Mouse (Mus musculus): Measurements from ENCODE around the gene BC017158. TPM values are rescaled to one million over a fixed set of nuclear protein-coding genes. Genes with fewer than 3 reads are reported as not detected.
"Not testable (repeated sequence)": the region's sequence is repeated elsewhere in the genome, so short reads cannot be mapped to it uniquely, and the experiment has no call there.

The BC017158 gene
- total RNA-seq (2021) = 10 to 100 TPM; 25.6 to 27.6 TPM
- long read RNA-seq, experiment 1, transcript BC017158-201 (13 exons, 2,627 nt) = major isoform, 21 of 41 reads
- long read RNA-seq, experiment 1, partial matches to known transcripts = 15 of 41 reads
- long read RNA-seq, experiment 1, other reads (novel, unspliced or antisense) = 5 of 41 reads
- long read RNA-seq, experiment 2, transcript BC017158-201 (13 exons, 2,627 nt) = major isoform, 14 of 21 reads
- long read RNA-seq, experiment 2, partial matches to known transcripts = 3 of 21 reads
- long read RNA-seq, experiment 2, other reads (novel, unspliced or antisense) = 4 of 21 reads

DNA sequence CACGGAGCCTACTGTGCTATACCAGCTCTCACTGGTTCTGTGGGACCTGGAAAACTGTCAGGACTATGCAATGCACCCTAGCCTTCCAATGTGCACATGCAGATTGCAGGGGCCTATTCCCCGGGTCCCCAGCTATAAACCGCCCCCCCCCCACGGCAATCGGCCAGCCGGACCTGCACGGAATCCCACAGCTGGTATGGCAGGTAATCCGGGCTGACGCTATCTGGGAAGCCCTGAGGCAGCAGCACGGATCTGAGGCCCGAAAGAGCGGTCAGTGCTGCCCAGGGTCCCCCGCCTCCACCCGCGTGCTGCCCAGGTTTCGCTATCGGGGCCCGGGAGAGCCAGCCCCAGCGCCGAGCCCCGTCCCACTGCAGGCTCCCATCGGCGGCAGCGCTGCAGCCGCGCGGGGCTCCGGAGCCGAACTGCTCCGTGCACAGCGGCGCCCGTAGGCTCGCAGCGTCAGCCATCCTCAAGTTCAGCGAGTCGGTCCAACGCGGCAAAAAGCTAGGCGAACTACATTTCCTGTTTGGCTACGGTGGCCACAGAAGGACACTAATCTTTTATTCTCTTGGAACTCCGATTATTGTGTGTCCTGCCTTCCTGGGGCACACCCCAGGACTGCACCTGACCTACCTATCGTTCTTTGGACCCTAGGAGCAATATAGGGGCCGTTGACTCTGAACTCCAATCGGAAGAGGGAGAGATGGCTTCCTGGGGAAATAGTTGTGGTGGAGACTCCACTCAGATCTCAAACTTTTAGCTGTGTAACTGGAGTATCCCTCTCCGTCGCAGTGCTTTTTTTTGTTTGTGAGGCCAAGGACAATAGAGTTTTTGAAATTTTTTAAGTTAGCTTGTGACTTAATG, at the start of gene BC017158:
TSS of gene BC017158 (minus strand) at position 554 of the 864 bp plus-strand sequence.
- DNase-seq (ENCODE audit: low spot score in 2 of 2) = peak; percentile 79 to 84

DNA sequence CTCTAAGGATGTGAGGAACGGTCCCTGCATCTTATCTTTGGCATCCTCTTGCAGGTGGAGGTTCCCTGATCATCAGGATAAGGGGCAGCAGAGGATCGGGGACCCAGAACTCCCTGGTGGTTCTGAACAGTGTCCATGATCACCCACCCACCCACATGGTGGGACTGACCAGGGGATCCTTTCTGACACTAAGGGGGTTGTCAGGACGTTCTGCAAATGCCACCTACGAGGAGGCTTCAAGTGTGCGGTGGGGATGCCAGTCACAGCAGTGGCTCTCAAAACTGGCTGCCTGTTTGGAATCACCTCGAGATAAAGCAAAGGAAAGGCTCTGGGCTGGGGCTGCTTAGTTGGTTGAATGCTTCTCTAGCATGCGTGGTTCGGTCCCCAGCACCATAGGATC, 49.0 kb upstream of the BC017158 start:
- no peak for DNase-seq (ENCODE audit: low spot score in 2 of 2)

DNA sequence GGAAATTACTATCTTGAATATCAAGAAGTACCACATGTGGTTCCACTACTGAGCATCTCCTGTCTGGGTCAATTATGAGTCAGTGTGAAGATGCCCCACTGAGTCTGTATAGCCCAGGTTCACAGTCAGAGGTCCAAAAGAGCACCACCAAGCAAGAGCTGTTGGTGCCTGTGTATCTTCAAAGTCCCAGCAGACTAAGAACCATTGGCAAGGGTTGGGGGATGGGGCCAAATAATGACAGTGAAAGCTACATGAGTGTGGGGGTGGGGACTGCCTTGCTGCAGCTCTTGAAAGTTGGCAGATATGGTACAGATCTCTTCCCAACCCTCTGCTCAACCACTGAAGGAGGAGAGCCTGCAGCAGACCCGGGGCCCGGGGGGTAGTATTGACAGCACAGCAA, 48.6 kb upstream of the BC017158 start:
- DNase-seq (ENCODE audit: low spot score in 2 of 2) = no peak

DNA sequence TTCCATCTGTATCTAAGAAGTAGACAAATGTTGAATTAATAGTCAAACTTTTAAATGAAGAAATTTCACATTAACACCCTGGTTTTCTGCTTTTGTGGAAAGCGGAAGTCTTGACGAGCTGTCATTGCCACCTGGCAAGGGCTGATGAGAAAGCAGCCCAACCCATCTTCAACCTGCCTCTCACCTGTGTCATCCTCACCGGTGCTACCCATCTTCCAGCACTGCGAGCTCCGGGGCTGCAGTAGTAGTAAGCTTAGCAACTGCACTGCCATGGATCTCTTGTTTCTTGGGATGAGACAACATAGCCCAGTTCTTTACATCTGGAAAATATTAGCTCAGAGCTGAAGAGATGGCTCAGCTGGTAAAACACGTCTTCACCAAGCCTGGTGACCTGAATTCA, 47.7 kb upstream of the BC017158 start:
- DNase-seq (ENCODE audit: low spot score in 2 of 2) = no peak

DNA sequence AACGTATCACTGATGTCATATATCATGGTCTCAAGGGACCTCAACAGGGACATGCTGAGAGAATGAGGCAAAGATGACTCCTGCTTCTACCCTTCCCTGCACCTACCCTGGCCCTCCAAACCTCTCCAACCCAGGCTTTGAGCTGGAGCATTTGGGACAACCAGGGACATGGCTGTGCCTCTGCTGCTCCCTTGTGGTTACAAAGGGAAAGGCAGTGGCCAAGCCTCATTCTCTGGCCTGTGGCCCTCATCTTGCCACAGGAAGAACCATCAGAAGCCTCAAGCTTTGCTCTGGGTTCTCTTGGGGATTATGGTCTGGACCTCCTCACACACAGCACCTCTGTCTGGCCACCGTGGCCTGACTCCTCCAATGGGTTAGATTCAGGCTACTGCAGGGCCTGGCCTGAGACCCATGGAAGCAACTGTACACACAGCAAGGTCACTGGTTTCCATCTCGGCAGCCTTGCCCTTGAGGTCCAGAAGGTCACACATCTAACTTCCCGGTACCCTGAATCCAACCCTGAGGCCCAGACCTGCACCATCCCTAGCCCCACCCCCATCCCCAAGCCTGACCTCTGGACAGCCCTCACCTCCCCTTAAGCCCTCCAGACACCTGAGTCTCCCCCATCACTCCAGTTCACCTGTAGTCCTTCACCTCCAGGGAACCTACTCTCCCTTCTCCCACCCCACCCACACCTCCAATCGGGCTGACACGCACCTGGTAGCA, 47.1 kb upstream of the BC017158 start:
- DNase-seq (ENCODE audit: low spot score in 2 of 2) = peak; percentile 64 to 72

DNA sequence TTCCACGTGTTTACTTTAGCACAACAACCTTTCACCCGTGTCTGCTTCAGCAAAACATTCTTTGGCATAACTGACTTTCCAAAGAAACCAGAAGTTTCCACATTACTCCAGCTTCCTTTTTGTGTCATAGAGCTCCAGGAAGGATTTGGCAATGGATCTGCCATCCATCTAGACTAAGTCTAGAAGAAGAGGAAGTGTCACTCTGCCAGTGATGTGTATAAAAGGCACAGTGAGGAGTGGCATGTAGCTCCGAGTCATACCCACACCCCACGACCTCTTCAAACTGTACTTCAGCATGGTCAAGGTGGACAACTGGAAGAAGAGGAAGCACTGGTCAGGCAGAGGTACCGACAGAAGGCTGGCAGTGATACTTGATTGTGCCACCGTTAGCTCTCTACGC, 46.5 kb upstream of the BC017158 start:
- DNase-seq (ENCODE audit: low spot score in 2 of 2) = no peak

DNA sequence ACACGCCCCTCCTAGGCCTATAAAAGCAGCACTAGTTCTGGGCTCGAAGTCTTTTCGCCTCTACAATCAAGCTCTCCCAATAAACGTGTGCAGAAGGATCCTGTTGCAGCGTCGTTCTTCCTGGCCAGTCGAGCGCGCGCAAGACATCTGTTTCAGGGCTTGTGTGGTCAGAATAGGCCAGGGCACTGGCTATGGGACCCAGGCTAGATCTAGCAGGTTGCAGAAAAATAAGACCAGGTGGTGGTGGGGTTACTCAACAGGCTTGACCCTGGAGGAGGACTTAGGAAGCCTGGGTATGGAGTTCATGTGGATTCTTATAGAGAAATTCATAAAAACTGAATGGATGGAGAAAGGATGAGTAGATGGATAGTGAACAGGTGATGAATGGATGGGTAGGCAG, 44.7 kb upstream of the BC017158 start:
- not testable (repeated sequence) for DNase-seq (ENCODE audit: low spot score in 2 of 2)

DNA sequence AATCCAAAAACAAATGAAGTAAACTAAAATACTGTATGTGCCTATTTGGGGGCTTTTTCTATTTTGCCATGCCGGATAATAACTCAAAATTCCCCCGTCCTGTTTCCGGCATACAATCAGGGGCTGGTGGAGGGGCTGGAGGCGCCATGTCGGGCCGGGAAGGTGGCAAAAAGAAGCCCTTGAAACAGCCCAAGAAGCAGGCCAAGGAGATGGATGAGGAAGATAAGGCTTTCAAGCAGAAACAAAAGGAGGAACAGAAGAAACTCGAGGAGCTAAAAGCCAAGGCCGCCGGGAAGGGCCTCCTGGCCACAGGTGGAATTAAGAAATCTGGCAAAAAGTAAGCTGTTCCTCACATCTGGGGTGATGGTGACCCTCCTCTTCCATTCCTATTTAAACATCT, 42.4 kb upstream of the BC017158 start:
- not testable (repeated sequence) for DNase-seq (ENCODE audit: low spot score in 2 of 2)

DNA sequence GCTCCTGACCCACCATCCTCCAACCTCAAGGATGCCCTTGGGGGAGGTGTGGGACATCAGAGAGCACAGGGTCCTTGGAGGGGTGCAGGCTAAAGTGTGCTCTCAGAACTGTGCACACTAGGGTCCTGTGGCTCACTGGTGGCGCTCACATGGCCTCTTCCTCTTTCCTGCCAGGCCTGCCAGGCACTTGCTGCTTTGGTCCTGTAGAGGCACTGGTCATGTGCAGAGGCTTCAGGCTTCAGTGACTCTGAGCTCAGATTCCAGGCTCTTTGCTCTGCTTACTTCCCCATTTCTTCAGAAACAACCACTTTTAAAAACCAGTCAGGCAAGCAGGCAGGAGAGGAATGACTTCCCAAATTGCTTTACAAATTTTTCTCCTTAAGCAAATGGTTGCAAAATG, 34.9 kb upstream of the BC017158 start:
- no peak for DNase-seq (ENCODE audit: low spot score in 2 of 2)

DNA sequence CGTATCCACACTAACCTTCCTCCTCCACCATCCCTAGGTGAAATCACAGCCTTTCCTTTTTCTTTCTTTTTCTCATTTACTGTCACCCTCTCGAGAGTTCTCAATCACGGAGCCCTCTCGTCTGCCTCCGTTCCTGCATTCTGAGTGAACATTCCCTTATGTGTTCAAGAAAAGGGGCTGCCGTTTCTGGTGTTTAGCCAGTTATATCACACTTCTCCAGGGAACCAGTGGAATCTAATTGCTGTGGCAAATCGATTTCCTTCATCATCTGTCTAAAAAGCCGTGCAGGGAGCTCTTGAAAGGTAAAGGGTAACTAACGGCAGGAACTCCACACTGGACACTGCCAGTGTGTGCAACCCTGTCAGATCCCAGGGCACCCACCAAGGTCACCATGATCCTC, 33.0 kb upstream of the BC017158 start:
- no peak for DNase-seq (ENCODE audit: low spot score in 2 of 2)

DNA sequence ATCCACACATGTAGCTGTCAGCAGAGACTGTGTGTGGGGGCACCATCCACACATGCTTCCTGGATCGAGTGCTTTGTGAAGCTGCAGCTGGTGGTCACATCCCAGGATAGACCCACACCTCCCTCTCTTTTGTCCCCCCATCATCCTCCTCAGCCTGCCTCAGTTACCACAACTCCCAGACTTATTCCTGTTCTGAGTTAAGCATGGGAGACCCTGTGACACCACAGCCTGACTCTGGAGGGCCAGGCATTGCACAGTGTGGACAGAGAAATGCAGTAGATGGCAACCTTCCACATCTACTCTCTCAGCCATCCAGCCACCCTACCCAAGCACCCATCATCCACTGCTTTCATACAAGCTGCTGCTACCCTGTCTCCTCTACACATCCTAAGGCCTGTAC, 27.0 kb upstream of the BC017158 start:
- no peak for DNase-seq (ENCODE audit: low spot score in 2 of 2)

DNA sequence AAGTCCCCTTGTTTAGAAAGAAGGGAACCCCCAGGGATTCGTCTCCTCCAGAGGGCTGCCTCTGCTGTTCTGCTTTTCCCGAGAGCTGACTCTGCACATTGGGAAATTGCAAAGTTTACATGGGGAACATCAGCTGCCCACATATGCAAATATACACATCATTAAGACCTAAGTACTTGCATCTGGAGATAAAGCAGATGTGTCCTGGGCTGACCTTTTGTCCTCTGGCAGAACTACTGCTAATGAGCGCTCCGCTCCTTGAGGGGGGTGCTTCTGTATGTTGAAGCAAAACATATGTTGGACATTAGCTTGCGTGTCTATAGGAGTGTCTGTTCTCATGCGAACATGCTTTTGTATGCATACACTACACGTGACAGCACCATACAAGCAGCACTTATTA, 23.3 kb upstream of the BC017158 start:
- no peak for DNase-seq (ENCODE audit: low spot score in 2 of 2)

DNA sequence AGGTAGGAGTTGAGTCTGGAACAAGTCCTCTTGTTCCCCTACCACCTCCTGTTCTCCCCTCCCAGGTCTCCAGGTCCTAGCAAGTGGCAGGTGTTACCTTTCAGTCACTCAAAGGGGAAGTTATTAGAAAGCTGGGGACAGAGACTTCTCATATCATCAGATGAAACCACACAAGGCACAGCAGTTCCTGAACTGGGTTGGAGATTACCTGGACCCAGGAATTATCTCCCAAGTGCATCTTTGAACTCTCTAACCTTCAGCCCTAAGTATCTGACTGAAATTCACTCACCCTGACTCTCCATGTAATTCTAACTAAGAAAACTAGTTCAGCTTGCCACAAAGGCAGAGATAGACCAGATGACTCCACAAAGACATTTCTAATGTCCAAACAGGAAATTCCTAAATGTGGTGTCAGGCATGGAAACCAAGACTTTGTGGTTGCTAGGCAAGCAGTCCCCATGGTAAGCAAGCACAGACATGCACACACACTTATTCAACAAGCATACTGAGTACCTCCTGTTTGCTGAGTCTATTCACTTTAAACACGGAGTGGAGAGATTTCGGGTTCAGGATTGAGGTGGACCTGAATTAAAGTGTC, 22.3 kb upstream of the BC017158 start:
- DNase-seq (ENCODE audit: low spot score in 2 of 2) = no peak

DNA sequence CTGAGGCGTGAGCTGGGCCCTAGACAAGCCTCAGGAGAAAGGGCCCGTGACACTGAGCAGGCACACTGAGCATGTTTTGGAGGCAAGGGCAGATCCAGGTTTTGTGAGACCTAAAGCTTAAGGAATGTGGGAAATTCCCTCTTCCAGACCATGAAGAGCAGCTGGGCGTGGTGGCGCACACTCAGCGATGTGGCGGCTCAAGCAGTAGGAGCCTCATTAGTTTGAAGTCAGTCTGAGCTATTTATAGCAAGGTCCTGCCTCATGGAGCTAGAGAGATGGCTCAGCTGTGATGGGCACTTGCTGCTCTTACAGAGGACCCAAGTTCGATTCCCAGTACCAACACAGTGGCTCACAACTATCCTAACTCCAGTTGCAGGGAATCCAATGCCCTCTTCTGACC, 21.2 kb upstream of the BC017158 start:
- DNase-seq (ENCODE audit: low spot score in 2 of 2) = no peak

DNA sequence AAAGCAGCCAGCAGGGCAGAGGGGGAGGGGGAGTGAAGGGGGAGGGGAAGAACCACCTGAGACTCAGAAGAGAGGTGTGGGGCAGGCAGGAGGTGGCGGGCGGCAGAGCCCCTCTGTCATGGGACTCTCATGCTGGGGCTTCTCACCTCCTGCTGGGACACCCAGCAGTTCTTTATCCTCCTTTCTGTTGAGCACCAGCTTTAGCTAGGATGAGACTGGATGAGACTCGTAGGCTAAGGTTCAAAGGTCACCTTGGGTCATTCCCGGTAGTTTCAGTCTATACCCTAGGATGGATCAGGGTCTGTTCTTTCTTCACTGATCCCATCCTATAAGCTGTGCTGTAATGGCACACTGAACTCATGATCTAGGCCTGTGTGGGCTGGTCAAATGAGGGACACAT, 19.0 kb upstream of the BC017158 start:
- no peak for DNase-seq (ENCODE audit: low spot score in 2 of 2)

DNA sequence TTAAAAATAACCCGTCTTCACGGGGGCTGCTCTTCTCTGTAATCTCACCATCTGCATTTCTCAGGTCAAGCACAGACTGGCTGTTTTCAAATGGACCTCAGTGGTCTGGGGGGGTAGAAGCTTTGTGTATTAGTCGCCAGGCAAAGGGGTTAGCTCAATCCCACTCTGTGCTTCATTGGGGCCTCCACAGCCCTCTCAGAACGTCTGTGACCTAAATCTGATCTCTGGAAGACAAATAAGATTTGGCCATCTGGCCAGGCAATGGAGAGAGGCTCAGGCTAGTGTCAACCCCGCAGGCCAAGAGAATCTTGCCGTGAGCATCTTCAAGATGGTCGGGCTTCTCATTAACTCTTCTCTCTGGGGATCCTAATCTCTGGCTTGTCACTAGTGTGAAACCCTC, 16.5 kb upstream of the BC017158 start:
- no peak for DNase-seq (ENCODE audit: low spot score in 2 of 2)

DNA sequence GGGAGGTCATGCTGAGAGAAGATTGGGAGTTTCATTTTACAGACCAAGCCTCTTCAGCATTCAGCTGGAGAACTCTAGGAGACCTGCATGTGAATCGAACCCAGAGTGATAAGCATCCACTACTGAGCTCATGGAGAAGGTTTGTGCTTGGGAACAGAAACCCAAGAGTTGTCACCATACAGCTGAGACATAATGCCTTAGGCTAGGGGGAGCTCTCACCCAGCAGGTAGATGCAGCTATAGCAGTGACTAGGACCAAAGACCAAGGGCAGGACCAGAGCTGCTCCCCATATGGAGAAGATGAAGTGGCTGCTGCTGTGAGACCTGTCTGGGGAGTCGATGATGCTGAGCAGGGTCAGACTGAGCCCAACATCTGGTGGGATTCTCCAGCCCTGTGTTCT, 15.6 kb upstream of the BC017158 start:
- no peak for DNase-seq (ENCODE audit: low spot score in 2 of 2)

DNA sequence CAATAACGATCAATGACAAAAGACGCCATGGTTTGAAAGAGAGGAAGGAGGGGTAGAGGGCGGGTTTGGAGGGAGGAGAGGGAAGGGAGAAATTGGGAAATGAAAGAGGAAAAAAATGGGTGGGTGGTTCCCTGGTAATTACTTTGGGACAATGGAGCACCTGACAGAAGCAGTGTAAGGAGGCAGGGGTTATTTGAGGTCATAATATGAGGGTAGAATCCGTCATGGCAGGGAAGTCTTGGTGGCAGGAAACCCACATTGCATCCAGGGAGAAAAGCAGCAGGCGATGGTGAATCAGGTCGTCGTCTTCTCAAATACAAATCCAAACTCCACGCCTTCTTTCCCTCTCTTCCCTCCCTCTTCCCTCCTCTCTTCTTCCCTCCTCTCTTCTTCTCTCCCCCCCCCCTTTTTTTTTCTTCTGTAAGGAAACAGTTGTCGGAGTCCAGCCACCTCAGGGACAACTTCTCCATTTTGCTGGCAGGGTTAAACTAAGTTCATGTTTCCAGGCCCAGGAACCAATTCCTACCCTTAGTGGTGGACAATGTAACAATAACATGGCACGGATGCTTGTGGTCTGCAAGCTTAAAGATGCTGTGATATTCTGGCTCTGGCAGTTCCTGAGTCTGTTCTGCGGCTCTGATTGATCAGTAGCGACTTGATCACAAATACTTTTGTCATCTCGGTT, 14.5 kb upstream of the BC017158 start:
- DNase-seq (ENCODE audit: low spot score in 2 of 2) = no peak

DNA sequence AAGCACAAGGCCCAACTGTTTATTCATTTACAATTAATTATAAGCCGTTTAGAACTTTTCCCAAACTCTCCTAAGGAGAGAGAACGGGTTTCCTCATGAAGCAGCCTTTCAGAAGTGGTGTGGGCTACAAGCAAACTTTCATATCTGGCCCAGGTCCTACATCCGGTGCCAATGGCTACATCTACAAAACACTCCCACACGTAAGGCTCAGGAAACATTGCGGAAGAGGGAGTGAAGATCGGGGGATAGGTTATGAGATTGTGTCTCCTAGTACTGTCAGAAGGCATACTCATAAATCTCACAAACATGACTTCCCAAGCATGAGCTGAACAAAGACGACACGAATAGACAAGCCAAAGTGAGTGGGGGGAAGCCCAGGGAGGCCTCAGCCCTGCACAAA, 13.8 kb upstream of the BC017158 start:
- DNase-seq (ENCODE audit: low spot score in 2 of 2) = no peak

DNA sequence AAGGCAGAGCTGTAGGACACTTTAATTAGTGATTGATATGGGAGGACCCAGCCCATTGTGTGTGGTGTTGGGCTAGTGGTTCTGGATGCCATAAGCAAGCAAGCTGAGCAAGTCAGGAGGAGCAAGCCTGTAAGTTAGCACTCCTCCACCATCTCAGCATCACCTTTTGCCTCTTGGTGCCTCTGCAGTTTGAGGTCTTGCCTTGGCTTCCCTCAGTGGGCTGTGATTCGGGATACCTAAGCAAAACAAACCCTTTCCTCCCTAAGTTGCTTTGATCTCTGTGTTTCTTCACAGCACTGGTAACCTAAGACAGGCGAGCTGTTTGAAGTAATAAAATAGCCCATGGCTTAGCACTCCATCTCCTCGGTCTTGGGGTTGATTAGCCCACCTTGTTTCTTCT, 13.3 kb upstream of the BC017158 start:
- no peak for DNase-seq (ENCODE audit: low spot score in 2 of 2)

DNA sequence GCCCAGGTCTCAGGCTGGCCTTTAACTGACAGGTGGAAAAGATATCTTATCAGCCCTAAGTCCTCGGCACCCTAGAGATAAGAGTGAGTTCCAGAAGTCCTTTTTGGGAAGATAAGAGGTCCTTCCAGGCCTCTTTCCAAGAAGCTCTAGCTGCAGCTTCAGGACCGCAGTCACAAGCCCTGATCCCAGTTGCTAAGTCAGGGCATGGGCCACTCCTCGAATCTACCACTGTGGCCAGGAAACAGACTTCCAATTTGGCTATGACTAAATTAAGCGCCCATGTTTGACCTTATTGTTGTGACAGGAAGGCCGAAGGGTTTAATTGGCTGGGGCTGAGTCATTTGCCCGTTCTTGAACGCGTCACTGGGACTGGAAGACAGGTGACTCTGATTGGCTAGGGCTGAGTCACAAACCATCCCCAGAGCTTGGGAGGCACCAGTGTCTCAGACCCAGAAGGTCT, 12.3 kb upstream of the BC017158 start:
- DNase-seq (ENCODE audit: low spot score in 2 of 2) = no peak

All from left cerebral cortex, adult 18-20 months (tissue).